Mouse (Mus musculus) liver, postnatal 0 days (tissue): ENCODE measurements around the gene Vnn1. TPM values are rescaled to one million over a fixed set of nuclear protein-coding genes. Genes with fewer than 3 reads are reported as not detected.

Source experiments
- ATAC-seq: fragments of 200-750 bp; cut with Nextera tagmentation; 2 replicates; pipeline ENCODE4 v1.8.0; 2017; ENCODE audit warnings: mild to moderate bottlenecking, moderate library complexity
- DNase-seq: peaks from one replicate; pipeline ENCODE4 v3.0.0-alpha.2; 2016
- H3K27ac ChIP-seq: fragments of 300-500 bp; sonication (generic); 2 replicates; pipeline ENCODE4 v1.5.1; 2014; ENCODE audit warnings: antibody characterized with exemption, moderate library complexity, mild to moderate bottlenecking, low read depth
- H3K27me3 ChIP-seq: fragments of 300-500 bp; sonication (generic); 2 replicates; pipeline ENCODE4 v1.6.1; 2014; ENCODE audit warnings: low read length, control low read depth, mixed read lengths; ENCODE audit not compliant: insufficient read depth
- H3K36me3 ChIP-seq: fragments of 300-500 bp; sonication (generic); replicated peaks from 2 replicates; pipeline ENCODE4 v1.6.1; 2014; ENCODE audit warnings: mild to moderate bottlenecking, control low read depth, low read length, moderate library complexity, mixed read lengths; ENCODE audit not compliant: insufficient read depth
- H3K4me1 ChIP-seq: fragments of 300-500 bp; sonication (generic); 2 replicates; pipeline ENCODE4 v1.6.1; 2014; ENCODE audit warnings: antibody characterized with exemption, mild to moderate bottlenecking, control low read depth; ENCODE audit not compliant: insufficient read depth
- H3K4me2 ChIP-seq: fragments of 300-500 bp; sonication (generic); 2 replicates; pipeline ENCODE4 v1.6.1; 2014; ENCODE audit warnings: low read depth, mild to moderate bottlenecking, low read length, moderate library complexity, mixed read lengths
- H3K4me3 ChIP-seq: fragments of 300-500 bp; sonication (generic); 2 replicates; pipeline ENCODE4 v1.5.1; 2014; ENCODE audit warnings: low read depth, low read length
- H3K9ac ChIP-seq: fragments of 300-500 bp; sonication (generic); replicated peaks from 2 replicates; pipeline ENCODE4 v1.6.1; 2014; ENCODE audit warnings: mild to moderate bottlenecking, moderate library complexity
- H3K9me3 ChIP-seq: fragments of 300-500 bp; sonication (generic); 2 replicates; pipeline ENCODE4 v1.6.1; 2016; ENCODE audit warnings: mild to moderate bottlenecking, control low read depth, low read length, mixed read lengths
- CTCF ChIP-seq: sonication (generic); IDR thresholded peaks from 2 replicates; pipeline ENCODE4 v1.5.1; 2016; ENCODE audit warnings: antibody characterized with exemption, low read depth
- EP300 ChIP-seq: IDR thresholded peaks from 2 replicates; pipeline ENCODE4 v1.6.1; 2016; ENCODE audit warnings: antibody characterized with exemption, low read depth, mild to moderate bottlenecking
- WGBS: fragments of 180-500 bp; shearing (Covaris S2); extraction: QIAGEN DNeasy Blood & Tissue Kit; methylation state at CpG from one replicate; pipeline ENCODE4 v1.1.7; 2014; ENCODE audit not compliant: insufficient replicate concordance; 5-methylcytosine and 5-hydroxymethylcytosine counted together
- polyA plus RNA-seq: library from polyadenylated mRNA; unstranded; fragments of >200 nt; fragmentation: Nextera tagmentation; extraction: Ambion mirVana; gene quantifications from 2 replicates; pipeline ENCODE4 v1.2.1, GENCODE M21; 2015

The Vnn1 gene
- polyA plus RNA-seq, 1 experiment from 2014 or later = 20.5 TPM

DNA sequence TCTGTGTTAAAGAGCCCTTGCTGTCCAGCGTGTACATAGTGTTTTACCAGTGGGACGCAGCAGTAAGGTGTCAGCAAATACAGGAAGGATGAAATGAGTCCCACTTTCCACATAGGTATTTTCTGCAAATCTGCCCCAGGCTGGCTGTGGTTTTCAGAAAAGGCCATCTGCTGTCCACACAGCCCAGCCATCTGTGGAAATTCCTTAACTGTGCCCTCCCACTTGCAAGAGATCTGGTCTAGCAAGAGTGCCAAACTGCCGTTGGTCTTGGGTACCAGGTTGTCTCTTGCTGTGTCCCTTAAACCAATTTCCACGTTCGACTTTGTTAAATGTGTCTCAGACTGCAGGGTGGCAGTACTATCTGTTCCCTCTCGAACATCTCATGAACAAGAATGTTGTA is 57.2 kb downstream of the Vnn1 start:
- H3K4me2 ChIP-seq = no peak overlapping the region
- no peaks in the 10 kb centered on the region for H3K4me1 ChIP-seq
- DNase-seq (no peak), ATAC-seq (no peak)
- no peak overlapping the region for H3K4me3 ChIP-seq
- H3K9me3 ChIP-seq = no peaks in the 10 kb centered on the region
- no peak overlapping the region for H3K27ac ChIP-seq
- TF ChIP-seq EP300 = no peak
- TF ChIP-seq CTCF = no peak
- H3K27me3 ChIP-seq = no peaks in the 10 kb centered on the region
- H3K9ac ChIP-seq = no peak overlapping the region
- H3K36me3 ChIP-seq = no peaks in the 10 kb centered on the region
- WGBS = 74% methylated on average over 6 of the region's 6 CpGs

Other genes with a start within 250 kb of the Vnn1 start
- gene Rps12, start 107.4 kb upstream of the Vnn1 start, polyA plus RNA-seq = 145 and 149 TPM in 2 replicates
- 1.2 and 1.5 TPM in 2 replicates for gene Slc18b1, start 97.7 kb upstream of the Vnn1 start, polyA plus RNA-seq
- gene Vnn3, start 43.2 kb upstream of the Vnn1 start, polyA plus RNA-seq = 129 and 137 TPM in 2 replicates
- gene Taar1, start 25.7 kb downstream of the Vnn1 start, polyA plus RNA-seq = not detected in 2 replicates
- not detected in 2 replicates for gene Taar2, start 43.9 kb downstream of the Vnn1 start, polyA plus RNA-seq
- not detected in 2 replicates for gene Taar3, start 54.9 kb downstream of the Vnn1 start, polyA plus RNA-seq
- not detected in 2 replicates for gene Taar4, start 65.8 kb downstream of the Vnn1 start, polyA plus RNA-seq
- gene Taar5, start 76.0 kb downstream of the Vnn1 start, polyA plus RNA-seq = not detected in 2 replicates
- gene Taar6, start 91.0 kb downstream of the Vnn1 start, polyA plus RNA-seq = not detected in 2 replicates
- not detected in 2 replicates for gene Taar7a, start 98.8 kb downstream of the Vnn1 start, polyA plus RNA-seq
- gene Taar7b, start 105.3 kb downstream of the Vnn1 start, polyA plus RNA-seq = not detected in 2 replicates
- not detected in 2 replicates for gene Taar7d, start 132.5 kb downstream of the Vnn1 start, polyA plus RNA-seq
- not detected in 2 replicates for gene Taar7e, start 142.9 kb downstream of the Vnn1 start, polyA plus RNA-seq
- not detected in 2 replicates for gene Taar7f, start 154.8 kb downstream of the Vnn1 start, polyA plus RNA-seq
- gene Taar8a, start 181.8 kb downstream of the Vnn1 start, polyA plus RNA-seq = not detected in 2 replicates
- not detected in 2 replicates for gene Taar8b, start 197.6 kb downstream of the Vnn1 start, polyA plus RNA-seq
- not detected in 2 replicates for gene Taar8c, start 207.2 kb downstream of the Vnn1 start, polyA plus RNA-seq
- gene Taar9, start 214.8 kb downstream of the Vnn1 start, polyA plus RNA-seq = not detected in 2 replicates